20 mouse cellular contexts compared by ENCODE assay signal in genomic region chr4:48074451-48075240, GRCm38 (mm10). TPM values are rescaled to one million over a fixed set of nuclear protein-coding genes. Genes with fewer than 3 reads are reported as not detected.
DNase-seq lines count a peak whose midpoint lies in the region; ATAC-seq lines count a peak whose summit lies in the region.
"Had no signal": no experiment of that assay in that cellular context is flagged by ENCODE, and none has a peak within 500 bp of the region (broad histone marks: within the 10 kb centered on the region; RNA-seq: fewer than 3 reads in every experiment).

No protein-coding gene starts in this region.

- peak; percentile 41; the same call in 1 of the 2 replicates for ATAC-seq in megakaryocyte, adult 5-6 weeks (ENCODE audit: poor library complexity, severe bottlenecking)
- no peak for ATAC-seq in kidney, embryonic 16.5 days (ENCODE audit: low FRiP score, low TSS enrichment)
- ATAC-seq in megakaryocyte progenitor cell, adult 5-6 weeks (replicated peaks; ENCODE audit: poor library complexity) = no peak
- ATAC-seq: forebrain, embryonic 15.5 days; midbrain, embryonic 15.5 days had no signal

- 85% methylated on average over 5 of the region's 5 CpGs for WGBS in kidney, embryonic 16.5 days

- no peak overlapping the region for H3K4me3 ChIP-seq in kidney, embryonic 16.5 days (ENCODE audit: low read length)
- H3K4me3 ChIP-seq: embryonic facial prominence, embryonic 13.5 days; forebrain, embryonic 15.5 days; kidney, embryonic 15.5 days; limb, embryonic 13.5 days; megakaryocyte, embryonic 14.5 days; midbrain, embryonic 15.5 days had no signal

- H3K27me3 ChIP-seq in kidney, embryonic 16.5 days (ENCODE audit: insufficient read depth, low read length) = no peaks in the 10 kb centered on the region
- H3K27me3 ChIP-seq: embryonic facial prominence, embryonic 13.5 days; forebrain, embryonic 15.5 days; kidney, embryonic 15.5 days; limb, embryonic 13.5 days; midbrain, embryonic 15.5 days had no signal

- no peaks in the 10 kb centered on the region for H3K9me3 ChIP-seq in kidney, embryonic 16.5 days (ENCODE audit: low read length)
- H3K9me3 ChIP-seq: embryonic facial prominence, embryonic 13.5 days; forebrain, embryonic 15.5 days; kidney, embryonic 15.5 days; limb, embryonic 13.5 days; megakaryocyte, embryonic 14.5 days; midbrain, embryonic 15.5 days had no signal

- peaks cover 5% of the 10 kb centered on the region; the same call in 1 of the 2 replicates for H3K4me1 ChIP-seq in kidney, embryonic 16.5 days (ENCODE audit: insufficient read depth, low read length)

- no peak overlapping the region for H3K4me2 ChIP-seq in kidney, embryonic 16.5 days (replicated peaks; ENCODE audit: low read depth, low read length)
- H3K4me2 ChIP-seq: embryonic facial prominence, embryonic 13.5 days; forebrain, embryonic 15.5 days; kidney, embryonic 15.5 days; limb, embryonic 13.5 days; midbrain, embryonic 15.5 days had no signal

- no peak overlapping the region for H3K9ac ChIP-seq in kidney, embryonic 16.5 days (replicated peaks; ENCODE audit: low read length)
- H3K9ac ChIP-seq: embryonic facial prominence, embryonic 13.5 days; forebrain, embryonic 15.5 days; kidney, embryonic 15.5 days; limb, embryonic 13.5 days; liver, embryonic 14.5 days; midbrain, embryonic 15.5 days had no signal

- peak; percentile 36 for DNase-seq in adrenal gland, adult 2 months
- DNase-seq in adrenal gland, postnatal 36 days = no peak
- peak; percentile 82 for DNase-seq in CD4-positive, CD25-positive, alpha-beta regulatory T cell, adult 2 months (ENCODE audit: low read depth, low spot score)
- peak; percentile 64 for DNase-seq in thymus, postnatal 0 days (ENCODE audit: low spot score)
- DNase-seq in adipocyte (ENCODE audit: low spot score) = no peak
- DNase-seq: adrenal gland, postnatal 10 days; cerebellum, adult 9-11 months; gastrocnemius, postnatal 36 days had no signal

- no peaks in the 10 kb centered on the region for H3K36me3 ChIP-seq in kidney, embryonic 16.5 days (ENCODE audit: insufficient read depth, low read length)
- H3K36me3 ChIP-seq: embryonic facial prominence, embryonic 13.5 days; forebrain, embryonic 15.5 days; kidney, embryonic 15.5 days; limb, embryonic 13.5 days; midbrain, embryonic 15.5 days had no signal

- no peak overlapping the region for H3K27ac ChIP-seq in kidney, embryonic 16.5 days (ENCODE audit: low read length)
- H3K27ac ChIP-seq: embryonic facial prominence, embryonic 13.5 days; forebrain, embryonic 15.5 days; kidney, embryonic 15.5 days; limb, embryonic 13.5 days; liver, embryonic 14.5 days; midbrain, embryonic 15.5 days; stomach, postnatal 0 days had no signal

RNA-seq across cellular contexts. Expression of gene Nr4a3, which starts 29.7 kb away (rescaled TPM):
- 100 to 1,000 TPM in 1 of 2 experiments, 10 to 100 TPM in 1; 45.6 to 171 TPM for total RNA-seq in adrenal gland, adult 2 months (2021)
- 108 and 138 TPM in 2 replicates for polyA plus RNA-seq in adrenal gland, adult 2 months (2012; rRNA removed)
- total RNA-seq in adrenal gland, postnatal 36 days (2021) = 10 to 100 TPM; 66.7 to 87.7 TPM
- 1.6 and 2.4 TPM in 2 replicates for total RNA-seq in megakaryocyte, adult 5-6 weeks (2015)
- total RNA-seq in megakaryocyte, adult 5-6 weeks (2017) = 0.04 and 0.73 TPM in 2 replicates
- polyA plus RNA-seq in thymus, postnatal 0 days (2015; fragmentation: Nextera tagmentation; extraction: Ambion mirVana) = 1.7 and 2.4 TPM in 2 replicates
- 0.10 TPM in 1 of 2 replicates, not detected in the other for polyA plus RNA-seq in kidney, embryonic 16.5 days (2015; fragmentation: Nextera tagmentation; extraction: Ambion mirVana)
- total RNA-seq in megakaryocyte progenitor cell, adult 5-6 weeks (2015) = 0.59 and 0.88 TPM in 2 replicates
- 0.20 and 2.5 TPM in 2 replicates for total RNA-seq in megakaryocyte progenitor cell, adult 5-6 weeks (2017)
- polyA plus RNA-seq: intestine, embryonic 14.5 days had no signal

RNA-seq across cellular contexts. Expression of gene Stx17, which starts 50.1 kb away (rescaled TPM):
- total RNA-seq in adrenal gland, adult 2 months (2021) = 10 to 100 TPM; 44.8 to 50.2 TPM
- 6.5 and 6.8 TPM in 2 replicates for polyA plus RNA-seq in adrenal gland, adult 2 months (2012; rRNA removed)
- 10 to 100 TPM; 47.9 to 63.7 TPM for total RNA-seq in adrenal gland, postnatal 36 days (2021)
- 14.2 and 15.1 TPM in 2 replicates for total RNA-seq in megakaryocyte, adult 5-6 weeks (2015)
- 16.7 and 25.9 TPM in 2 replicates for total RNA-seq in megakaryocyte, adult 5-6 weeks (2017)
- polyA plus RNA-seq in thymus, postnatal 0 days (2015; fragmentation: Nextera tagmentation; extraction: Ambion mirVana) = 17.3 and 20.7 TPM in 2 replicates
- 22.3 and 23.6 TPM in 2 replicates for polyA plus RNA-seq in kidney, embryonic 16.5 days (2015; fragmentation: Nextera tagmentation; extraction: Ambion mirVana)
- 11.1 and 14.8 TPM in 2 replicates for total RNA-seq in megakaryocyte progenitor cell, adult 5-6 weeks (2015)
- total RNA-seq in megakaryocyte progenitor cell, adult 5-6 weeks (2017) = 15.4 and 20.1 TPM in 2 replicates

Comparison
In these comparisons a context has a peak if more than half of its experiments do, and no peak if none do; other contexts are left out.
1. DNase-seq: peak in adrenal gland, adult 2 months (single experiment), CD4-positive, CD25-positive, alpha-beta regulatory T cell, adult 2 months (single experiment) and thymus, postnatal 0 days (single experiment); none in adrenal gland, postnatal 36 days (0 of 2) and adipocyte (single experiment).
2. RNA of gene Nr4a3, which starts 29.7 kb away (total RNA-seq): 45.6 to 171 TPM in adrenal gland, adult 2 months and 66.7 to 87.7 TPM in adrenal gland, postnatal 36 days; 0.20 to 2.5 TPM in megakaryocyte progenitor cell, adult 5-6 weeks and 0.04 to 2.4 TPM in megakaryocyte, adult 5-6 weeks; every median in the first group is over 10 times any median in the second.